Mouse (Mus musculus) macrophage (primary cell): ENCODE measurements around the gene Rap1gap2. TPM values are rescaled to one million over a fixed set of nuclear protein-coding genes. Genes with fewer than 3 reads are reported as not detected.
A peak's percentile ranks its signal among the peaks of the same experiment; 100 is the strongest.

Experiments
- H3K27ac ChIP-seq: fragments of 350-480 bp; formaldehyde crosslinking; 2 replicates; pipeline ENCODE4 v1.9.0; 2021
- H3K36me3 ChIP-seq: fragments of 350-480 bp; formaldehyde crosslinking; 2 replicates; pipeline ENCODE4 v1.9.0; 2021; ENCODE audit errors: inconsistent target
- H3K4me3 ChIP-seq: fragments of 350-480 bp; formaldehyde crosslinking; 2 replicates; pipeline ENCODE4 v1.9.0; 2021; ENCODE audit errors: inconsistent target
- H3K79me2 ChIP-seq: fragments of 350-480 bp; formaldehyde crosslinking; 2 replicates; pipeline ENCODE4 v1.9.0; 2021; ENCODE audit errors: inconsistent target
- WGBS: methylation state at CpG from one replicate; pipeline ENCODE4 v1.1.7; 2026; ENCODE audit warnings: inconsistent platforms; ENCODE audit not compliant: missing documents; 5-methylcytosine and 5-hydroxymethylcytosine counted together
- polyA plus RNA-seq: library from polyadenylated mRNA; stranded (reverse); fragments of 250-400 nt; gene quantifications from 3 replicates; pipeline ENCODE4 v1.2.4, GENCODE M21; 2018; ENCODE audit warnings: inconsistent platforms

The Rap1gap2 gene
- polyA plus RNA-seq, 1 experiment from 2014 or later, result 0.37 TPM

DNA sequence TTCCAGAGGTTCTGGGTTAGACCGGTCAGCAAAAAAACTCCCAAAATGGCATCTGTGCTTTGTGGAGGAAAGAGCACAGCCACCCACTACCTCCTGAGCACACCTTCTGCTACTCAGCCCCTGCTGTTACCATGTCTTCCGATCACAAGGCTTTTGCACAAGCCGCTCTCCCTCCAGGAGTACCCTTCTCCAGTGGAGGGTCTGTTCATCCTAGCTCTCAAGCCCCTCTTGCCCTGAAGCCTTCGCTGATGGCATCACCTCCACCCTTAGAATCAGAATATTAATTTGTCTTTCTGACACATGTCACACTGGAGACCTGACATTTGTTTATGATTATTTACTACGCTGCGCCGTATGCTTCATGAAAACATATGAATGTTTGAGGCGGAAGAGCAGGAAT is 26.8 kb upstream of the Rap1gap2 start:
- Histone ChIP-seq H3K4me3 (peak overlapping the region; percentile 24; the same call in 1 of the 2 replicates), H3K36me3 (no peaks in the 10 kb centered on the region)
- WGBS, result 35% methylated on average over 8 of the region's 8 CpGs

DNA sequence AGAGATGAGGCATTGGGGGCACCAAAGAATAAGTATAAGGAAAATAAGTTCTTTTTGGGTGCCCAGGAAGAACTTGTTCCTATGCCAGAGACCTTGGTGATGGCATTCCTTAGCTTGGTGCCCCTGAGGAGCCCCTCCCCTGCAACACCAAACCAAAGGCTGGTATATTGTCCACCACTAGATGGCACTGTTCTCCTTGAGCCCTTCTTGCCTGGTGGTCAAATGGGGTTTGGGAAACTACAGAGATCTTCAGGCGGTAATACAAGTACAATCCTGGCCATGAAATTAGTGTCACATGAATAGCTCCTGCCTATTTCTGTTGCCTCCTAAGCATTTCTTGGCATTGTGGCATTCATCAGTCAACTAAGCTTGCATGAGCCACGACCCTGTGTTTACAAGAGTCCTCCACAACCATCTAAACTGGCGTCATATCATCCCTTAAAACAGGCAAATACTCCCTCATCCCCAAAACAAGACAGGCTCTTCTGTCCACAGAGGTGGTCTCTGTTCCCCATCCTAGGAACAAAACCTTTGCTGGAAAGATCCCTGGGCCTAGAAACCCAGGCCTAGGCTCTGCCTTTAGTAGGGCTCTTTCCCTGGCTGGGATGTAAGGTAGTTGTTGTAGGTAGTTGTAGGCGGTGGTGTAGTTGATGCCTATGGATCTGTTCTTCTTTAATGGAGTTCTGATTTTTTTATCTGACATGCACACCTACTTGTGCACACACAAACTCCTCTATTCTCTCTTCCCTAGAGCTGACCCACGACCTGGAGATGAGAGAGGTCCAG is 24.0 kb upstream of the Rap1gap2 start:
- H3K36me3 ChIP-seq, result no peaks in the 10 kb centered on the region
- H3K27ac ChIP-seq, result no peak overlapping the region
- WGBS, result 79% methylated on average over 5 of the region's 5 CpGs
- H3K4me3 ChIP-seq, result no peak overlapping the region
- no peaks in the 10 kb centered on the region for H3K79me2 ChIP-seq

More for the DNA sequence above, 26.8 kb upstream of the Rap1gap2 start:
- Histone ChIP-seq H3K27ac (no peak overlapping the region), H3K79me2 (no peaks in the 10 kb centered on the region)

GRCm38 (mm10) chr11:74631880-74632789 is 21.4 kb upstream of the Rap1gap2 start:
- Histone ChIP-seq H3K27ac (no peak overlapping the region), H3K79me2 (no peaks in the 10 kb centered on the region), H3K36me3 (no peaks in the 10 kb centered on the region), H3K4me3 (no peak overlapping the region)
- WGBS, result 94% methylated on average over 7 of the region's 7 CpGs

GRCm38 (mm10) chr11:74627481-74627880 is 16.8 kb upstream of the Rap1gap2 start:
- no peaks in the 10 kb centered on the region for H3K79me2 ChIP-seq
- 93% methylated on average over 1 of the region's 3 CpGs for WGBS
- H3K4me3 ChIP-seq, result no peak overlapping the region
- H3K36me3 ChIP-seq, result no peaks in the 10 kb centered on the region
- H3K27ac ChIP-seq, result no peak overlapping the region

GRCm38 (mm10) chr11:74625333-74625732 is 14.6 kb upstream of the Rap1gap2 start:
- no peaks in the 10 kb centered on the region for H3K36me3 ChIP-seq

DNA sequence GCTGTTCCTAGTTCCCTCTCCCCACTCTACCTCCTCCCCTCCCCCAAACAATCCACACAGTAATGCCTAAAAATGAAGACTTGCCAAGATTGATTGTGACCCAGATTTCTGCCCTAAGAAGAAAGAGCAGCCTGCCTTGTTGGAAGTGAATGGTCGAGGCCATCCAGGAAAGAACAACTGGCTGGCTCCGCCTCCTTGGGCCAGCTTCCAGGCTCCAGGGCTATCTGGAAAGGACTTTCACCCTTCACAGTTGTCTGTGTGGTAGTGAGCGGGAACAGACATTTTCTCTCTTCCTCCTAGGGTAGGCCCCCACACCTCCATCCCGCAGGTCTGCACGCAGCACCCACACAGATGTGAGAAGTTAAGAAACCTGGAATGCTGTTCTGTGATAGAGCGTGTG is 13.0 kb upstream of the Rap1gap2 start:
- WGBS, result 77% methylated on average over 6 of the region's 6 CpGs
- no peak overlapping the region for H3K4me3 ChIP-seq
- H3K79me2 ChIP-seq, result no peaks in the 10 kb centered on the region
- no peak overlapping the region for H3K27ac ChIP-seq
- no peaks in the 10 kb centered on the region for H3K36me3 ChIP-seq

More at GRCm38 (mm10) chr11:74625333-74625732, 14.6 kb upstream of the Rap1gap2 start:
- Histone ChIP-seq H3K4me3 (no peak overlapping the region), H3K79me2 (no peaks in the 10 kb centered on the region), H3K27ac (no peak overlapping the region)

DNA sequence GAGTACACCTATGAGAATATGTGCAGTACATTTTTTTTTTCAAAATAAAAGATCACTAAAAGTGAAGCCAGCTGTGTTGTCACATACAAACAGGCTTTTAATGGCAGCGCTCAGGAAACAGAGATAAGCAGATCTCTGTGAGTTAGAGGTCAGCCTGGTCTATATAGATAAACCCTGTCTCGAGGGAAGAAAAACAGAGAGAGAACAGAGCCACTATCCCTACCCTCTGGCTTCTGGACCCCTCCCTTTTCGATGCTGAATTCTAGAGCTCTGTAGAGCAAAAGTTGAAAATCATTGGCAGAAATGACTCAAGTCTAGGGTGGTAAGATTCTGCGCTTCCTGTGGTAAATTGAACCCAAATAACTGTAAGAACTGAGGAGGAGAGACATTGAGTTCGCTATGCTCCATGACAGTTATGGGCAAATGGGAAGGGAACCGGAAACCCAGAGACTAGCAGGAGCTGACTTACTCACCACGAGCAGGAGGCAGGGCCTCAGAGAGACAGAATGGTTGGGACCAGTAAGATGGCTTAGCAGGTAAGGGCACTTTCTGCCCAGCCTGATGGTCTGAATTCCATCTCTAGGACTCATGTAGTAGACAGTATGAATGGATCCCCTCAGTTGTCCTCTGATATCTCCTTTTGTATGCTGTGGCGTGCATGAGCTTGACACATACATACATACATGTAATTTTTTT is 11.4 kb upstream of the Rap1gap2 start:
- 45% methylated on average over 8 of the region's 8 CpGs for WGBS
- Histone ChIP-seq H3K79me2 (no peaks in the 10 kb centered on the region), H3K4me3 (no peak overlapping the region), H3K27ac (no peak overlapping the region), H3K36me3 (no peaks in the 10 kb centered on the region)

- H3K27ac ChIP-seq, result no peak overlapping the region
- 6% methylated on average over 16 of the region's 16 CpGs for whole genome bisulfite sequencing
- H3K36me3 ChIP-seq, result no peaks in the 10 kb centered on the region
- no peak overlapping the region for H3K4me3 ChIP-seq
- H3K79me2 ChIP-seq, result no peaks in the 10 kb centered on the region
These were observed 9.2 kb upstream of the Rap1gap2 start for GRCm38 (mm10) chr11:74619956-74620300.

GRCm38 (mm10) chr11:74619201-74619955 is 8.7 kb upstream of the Rap1gap2 start, which contains the start of gene Ccdc92b:
Gene Ccdc92b (plus strand): TSS chr11:74619605.
- Histone ChIP-seq H3K4me3 (no peak within 1 kb of the TSS), H3K79me2 (no peaks in the 10 kb centered on the region), H3K36me3 (no peaks in the 10 kb centered on the region), H3K27ac (no peak within 1 kb of the TSS)
- 8% methylated on average over 30 of the region's 63 CpGs for WGBS

GRCm38 (mm10) chr11:74615571-74615970 is 4.9 kb upstream of the Rap1gap2 start:
- no peak overlapping the region for H3K4me3 ChIP-seq
- no peak overlapping the region for H3K27ac ChIP-seq
- no peaks in the 10 kb centered on the region for H3K36me3 ChIP-seq
- WGBS, result 47% methylated on average over 5 of the region's 5 CpGs
- H3K79me2 ChIP-seq, result no peaks in the 10 kb centered on the region

- Histone ChIP-seq H3K4me3 (no peak overlapping the region), H3K36me3 (no peaks in the 10 kb centered on the region), H3K79me2 (no peaks in the 10 kb centered on the region), H3K27ac (no peak overlapping the region)
- WGBS, result 67% methylated on average over 4 of the region's 4 CpGs
These were observed 2.7 kb upstream of the Rap1gap2 start for GRCm38 (mm10) chr11:74613428-74613827.

DNA sequence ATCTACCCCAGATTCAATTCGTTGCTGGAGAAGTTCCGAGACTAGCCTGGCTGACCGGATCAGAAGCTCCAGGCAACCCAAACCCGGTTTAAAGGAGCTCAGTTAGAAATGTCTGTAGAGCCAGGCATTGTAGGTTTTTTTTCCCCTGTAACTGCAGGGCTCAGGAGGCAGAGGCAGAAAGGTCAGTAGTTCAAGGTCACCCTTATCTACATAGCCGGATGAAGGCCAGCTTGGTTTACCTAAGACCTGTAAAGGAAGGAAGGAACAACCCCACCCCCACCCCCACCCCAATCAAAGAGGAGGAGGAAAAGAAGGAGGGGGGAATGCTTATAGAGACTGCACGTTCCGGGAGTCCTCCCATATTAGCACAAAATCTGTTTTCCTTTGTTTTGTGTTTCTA is 722 bp upstream of the Rap1gap2 start:
- Histone ChIP-seq H3K79me2 (no peaks in the 10 kb centered on the region), H3K36me3 (no peaks in the 10 kb centered on the region), H3K4me3 (no peak overlapping the region), H3K27ac (no peak overlapping the region)
- 17% methylated on average over 5 of the region's 7 CpGs for WGBS

- WGBS, result 57% methylated on average over 5 of the region's 5 CpGs
- H3K36me3 ChIP-seq, result no peaks in the 10 kb centered on the region
- H3K4me3 ChIP-seq, result no peak overlapping the region
These were observed 647 bp downstream of the Rap1gap2 start for GRCm38 (mm10) chr11:74610068-74610467.

DNA sequence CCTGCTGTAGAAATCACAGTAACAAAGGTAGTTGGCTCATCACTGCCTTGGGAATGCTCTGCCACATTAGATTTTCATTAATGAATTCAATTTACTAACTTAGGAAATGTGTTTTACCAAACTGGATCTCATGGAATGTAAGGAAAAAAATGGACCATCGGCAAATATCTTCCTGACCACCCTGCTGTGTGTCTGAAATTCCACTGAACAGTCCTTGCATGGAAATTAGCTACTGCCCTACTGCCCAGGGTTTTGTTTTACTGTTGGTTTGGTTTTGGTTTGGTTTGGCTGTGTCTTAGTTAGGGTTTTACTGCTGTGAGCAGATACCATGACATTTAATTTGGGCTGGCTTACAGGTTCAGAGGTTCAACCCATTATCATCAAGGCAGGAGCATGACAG is 8.4 kb downstream of the Rap1gap2 start:
- Histone ChIP-seq H3K27ac (no peak overlapping the region), H3K4me3 (no peak overlapping the region), H3K36me3 (no peaks in the 10 kb centered on the region), H3K79me2 (no peaks in the 10 kb centered on the region)
- 100% methylated on average over 1 of the region's 1 CpGs for WGBS

More at GRCm38 (mm10) chr11:74610068-74610467, 647 bp downstream of the Rap1gap2 start:
- H3K27ac ChIP-seq, result no peak overlapping the region
- no peaks in the 10 kb centered on the region for H3K79me2 ChIP-seq
